Mouse (Mus musculus): ENCODE measurements around the gene Gm13030.
"Not testable (repeated sequence)": the region's sequence is repeated elsewhere in the genome, so short reads cannot be mapped to it uniquely, and the experiment has no call there.

The Gm13030 gene

GRCm38 (mm10) chr4:138866413-138866812, 7.4 kb downstream of the Gm13030 start:
- DNase-seq (ENCODE audit: low read depth, low spot score): peak; percentile 81

GRCm38 (mm10) chr4:138865991-138866390, 7.8 kb downstream of the Gm13030 start:
- no peak for DNase-seq (ENCODE audit: low read depth, low spot score)

GRCm38 (mm10) chr4:138865092-138865491, 8.7 kb downstream of the Gm13030 start:
- no peak for DNase-seq (ENCODE audit: low read depth, low spot score)

- no peak for DNase-seq (ENCODE audit: low read depth, low spot score)
Observed at GRCm38 (mm10) chr4:138863344-138863998, 10.3 kb downstream of the Gm13030 start, which contains the start of gene Pla2g5. Gene Pla2g5 (minus strand): TSS chr4:138863482.

- DNase-seq (ENCODE audit: low read depth, low spot score): peak; percentile 91
Observed at GRCm38 (mm10) chr4:138859728-138860127, 14.0 kb downstream of the Gm13030 start.

GRCm38 (mm10) chr4:138859245-138859644, 14.5 kb downstream of the Gm13030 start:
- peak; percentile 77 for DNase-seq (ENCODE audit: low read depth, low spot score)

- DNase-seq (ENCODE audit: low read depth, low spot score): peak; percentile 82
Observed at GRCm38 (mm10) chr4:138858446-138858845, 15.3 kb downstream of the Gm13030 start.

- DNase-seq (ENCODE audit: low read depth, low spot score): no peak
Observed at GRCm38 (mm10) chr4:138857576-138857975, 16.2 kb downstream of the Gm13030 start.

GRCm38 (mm10) chr4:138856491-138856890, 17.3 kb downstream of the Gm13030 start:
- DNase-seq (ENCODE audit: low read depth, low spot score): peak; percentile 92

- DNase-seq (ENCODE audit: low read depth, low spot score): peak; percentile 56
Observed at GRCm38 (mm10) chr4:138855092-138855632, 18.6 kb downstream of the Gm13030 start.

GRCm38 (mm10) chr4:138852961-138853360, 20.8 kb downstream of the Gm13030 start:
- DNase-seq (ENCODE audit: low read depth, low spot score): peak; percentile 65

- DNase-seq (ENCODE audit: low read depth, low spot score): peak; percentile 81
Observed at GRCm38 (mm10) chr4:138851463-138851862, 22.3 kb downstream of the Gm13030 start.

- peak; percentile 94 for DNase-seq (ENCODE audit: low read depth, low spot score)
Observed at GRCm38 (mm10) chr4:138841386-138841785, 32.4 kb downstream of the Gm13030 start.

GRCm38 (mm10) chr4:138840726-138841125, 33.0 kb downstream of the Gm13030 start:
- DNase-seq (ENCODE audit: low read depth, low spot score): no peak

GRCm38 (mm10) chr4:138839806-138840205, 34.0 kb downstream of the Gm13030 start:
- DNase-seq (ENCODE audit: low read depth, low spot score): no peak

GRCm38 (mm10) chr4:138827147-138827546, 46.6 kb downstream of the Gm13030 start:
- no peak for DNase-seq (ENCODE audit: low read depth, low spot score)

GRCm38 (mm10) chr4:138825751-138826567, 47.8 kb downstream of the Gm13030 start:
- DNase-seq (ENCODE audit: low read depth, low spot score): no peak

GRCm38 (mm10) chr4:138824660-138825059, 49.1 kb downstream of the Gm13030 start:
- peak; percentile 46 for DNase-seq (ENCODE audit: low read depth, low spot score)

GRCm38 (mm10) chr4:138824161-138824560, 49.6 kb downstream of the Gm13030 start:
- not testable (repeated sequence) for DNase-seq (ENCODE audit: low read depth, low spot score)

GRCm38 (mm10) chr4:138821036-138821435, 52.7 kb downstream of the Gm13030 start:
- DNase-seq (ENCODE audit: low read depth, low spot score): no peak

Data from brain, adult 2 months (tissue).